Mouse (Mus musculus) cerebellum, adult 11-12 months (tissue): Measurements from ENCODE around the gene Ptprm.

Source experiments
- DNase-seq: peaks from one replicate; pipeline ENCODE4 v3.0.0; 2022

Ptprm gene

GRCm38 (mm10) chr17:67343006-67343405 is 11.3 kb downstream of the Ptprm start:
- DNase-seq: no peak

GRCm38 (mm10) chr17:67340362-67340761 is 13.9 kb downstream of the Ptprm start:
- no peak for DNase-seq

GRCm38 (mm10) chr17:67339569-67339968 is 14.7 kb downstream of the Ptprm start:
- DNase-seq: no peak

GRCm38 (mm10) chr17:67334310-67334709 is 19.9 kb downstream of the Ptprm start:
- no peak for DNase-seq

GRCm38 (mm10) chr17:67329435-67329834 is 24.8 kb downstream of the Ptprm start:
- DNase-seq: no peak

GRCm38 (mm10) chr17:67324499-67324832 is 29.8 kb downstream of the Ptprm start:
- no peak for DNase-seq

GRCm38 (mm10) chr17:67323777-67324498 is 30.3 kb downstream of the Ptprm start:
- no peak for DNase-seq

GRCm38 (mm10) chr17:67314491-67315205 is 39.6 kb downstream of the Ptprm start:
- DNase-seq: no peak

- no peak for DNase-seq
Measured at GRCm38 (mm10) chr17:67308421-67308820, 45.8 kb downstream of the Ptprm start.

- DNase-seq: no peak
Measured at GRCm38 (mm10) chr17:67306066-67306845, 48.0 kb downstream of the Ptprm start.

- DNase-seq: no peak
Measured at GRCm38 (mm10) chr17:67304831-67305230, 49.4 kb downstream of the Ptprm start.

GRCm38 (mm10) chr17:67303326-67304099 is 50.7 kb downstream of the Ptprm start:
- DNase-seq: no peak

- DNase-seq: no peak
Measured at GRCm38 (mm10) chr17:67302569-67302968, 51.7 kb downstream of the Ptprm start.

GRCm38 (mm10) chr17:67302074-67302473 is 52.2 kb downstream of the Ptprm start:
- no peak for DNase-seq

GRCm38 (mm10) chr17:67301367-67301766 is 52.9 kb downstream of the Ptprm start:
- no peak for DNase-seq

GRCm38 (mm10) chr17:67298269-67298798 is 55.9 kb downstream of the Ptprm start:
- no peak for DNase-seq

GRCm38 (mm10) chr17:67296604-67297595 is 57.4 kb downstream of the Ptprm start:
- no peak for DNase-seq

GRCm38 (mm10) chr17:67290662-67291240 is 63.5 kb downstream of the Ptprm start:
- DNase-seq: no peak

GRCm38 (mm10) chr17:67287501-67287900 is 66.8 kb downstream of the Ptprm start:
- DNase-seq: no peak

- no peak for DNase-seq
Measured at GRCm38 (mm10) chr17:67281640-67282170, 72.6 kb downstream of the Ptprm start.
